Mouse (Mus musculus) limb, embryonic 11.5 days (tissue): ENCODE results near the gene R3hcc1l. TPM values are rescaled to one million over a fixed set of nuclear protein-coding genes. Genes with fewer than 3 reads are reported as not detected.

ENCODE experiments used
- ATAC-seq: fragments of 200-750 bp; cut with Nextera tagmentation; 2 replicates; pipeline ENCODE4 v1.8.0; 2017; ENCODE audit warnings: low read depth; ENCODE audit not compliant: insufficient number of reproducible peaks, low FRiP score, low TSS enrichment
- DNase-seq: peaks from one replicate; pipeline ENCODE4 v3.0.0-alpha.2; 2015; ENCODE audit warnings: low spot score
- H3K27ac ChIP-seq: fragments of 300-500 bp; sonication (generic); replicated peaks from 2 replicates; pipeline ENCODE4 v1.5.1; 2014; ENCODE audit warnings: low read depth, mild to moderate bottlenecking, low read length
- H3K27me3 ChIP-seq: fragments of 300-500 bp; sonication (generic); 2 replicates; pipeline ENCODE4 v1.6.1; 2014; ENCODE audit warnings: mild to moderate bottlenecking, low read length, mixed read lengths; ENCODE audit not compliant: control insufficient read depth, insufficient read depth
- H3K36me3 ChIP-seq: fragments of 300-500 bp; sonication (generic); 2 replicates; pipeline ENCODE4 v1.6.1; 2014; ENCODE audit warnings: mild to moderate bottlenecking, low read length, moderate library complexity, mixed read lengths; ENCODE audit not compliant: control insufficient read depth, insufficient read depth
- H3K4me1 ChIP-seq: fragments of 300-500 bp; sonication (generic); 2 replicates; pipeline ENCODE4 v1.6.1; 2014; ENCODE audit warnings: low read length, mixed read lengths; ENCODE audit not compliant: control insufficient read depth, insufficient read depth
- H3K4me2 ChIP-seq: fragments of 300-500 bp; sonication (generic); 2 replicates; pipeline ENCODE4 v1.6.1; 2014; ENCODE audit warnings: low read depth, mild to moderate bottlenecking, moderate library complexity; ENCODE audit not compliant: severe bottlenecking
- H3K4me3 ChIP-seq: fragments of 300-500 bp; sonication (generic); 2 replicates; pipeline ENCODE4 v1.5.1; 2014; ENCODE audit warnings: low read depth, low read length
- H3K9ac ChIP-seq: fragments of 300-500 bp; sonication (generic); 2 replicates; pipeline ENCODE4 v1.6.1; 2014; ENCODE audit warnings: mild to moderate bottlenecking, low read length
- H3K9me3 ChIP-seq: fragments of 300-500 bp; sonication (generic); 2 replicates; pipeline ENCODE4 v1.6.1; 2016; ENCODE audit warnings: low read length; ENCODE audit not compliant: control insufficient read depth
- WGBS: fragments of 180-500 bp; shearing (Covaris S2); extraction: QIAGEN DNeasy Blood & Tissue Kit; methylation state at CpG from one replicate; pipeline ENCODE4 v1.1.7; 2014; 5-methylcytosine and 5-hydroxymethylcytosine counted together
- polyA plus RNA-seq: library from polyadenylated mRNA; unstranded; fragments of >200 nt; fragmentation: Nextera tagmentation; extraction: Ambion mirVana; gene quantifications from 2 replicates; pipeline ENCODE4 v1.2.1, GENCODE M21; 2014

Gene R3hcc1l
- polyA plus RNA-seq, 1 experiment from 2014 or later, result 24.2 TPM

DNA sequence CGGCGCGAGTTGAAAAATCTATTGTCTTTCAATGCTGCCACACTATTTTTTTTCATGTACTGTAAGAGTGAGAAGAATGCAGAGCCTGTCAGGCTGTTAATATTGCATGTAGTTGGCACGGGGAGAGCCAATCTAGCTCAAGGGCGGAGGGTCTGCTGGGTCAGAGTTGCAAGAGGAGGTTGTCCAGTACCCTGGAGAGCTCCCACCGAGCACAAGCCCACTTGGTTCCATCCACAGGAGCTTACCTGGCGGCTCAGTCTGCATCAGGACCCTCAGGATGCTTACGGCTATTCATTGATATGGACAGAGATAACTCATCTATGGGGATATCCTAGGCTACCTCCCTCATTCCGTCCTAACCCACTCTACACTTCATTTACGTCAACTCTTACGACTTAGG is 118.1 kb downstream of the R3hcc1l start:
- DNase-seq (peak; percentile 84), ATAC-seq (no peak)
- no peaks in the 10 kb centered on the region for H3K27me3 ChIP-seq
- H3K4me3 ChIP-seq, result no peak overlapping the region
- H3K4me1 ChIP-seq, result peaks cover 9% of the 10 kb centered on the region; the same call in 1 of the 2 replicates
- 52% methylated on average over 11 of the region's 11 CpGs for WGBS
- H3K36me3 ChIP-seq, result no peaks in the 10 kb centered on the region
- H3K27ac ChIP-seq, result no peak overlapping the region
- H3K9me3 ChIP-seq, result no peaks in the 10 kb centered on the region
- no peak overlapping the region for H3K4me2 ChIP-seq
- no peak overlapping the region for H3K9ac ChIP-seq

DNA sequence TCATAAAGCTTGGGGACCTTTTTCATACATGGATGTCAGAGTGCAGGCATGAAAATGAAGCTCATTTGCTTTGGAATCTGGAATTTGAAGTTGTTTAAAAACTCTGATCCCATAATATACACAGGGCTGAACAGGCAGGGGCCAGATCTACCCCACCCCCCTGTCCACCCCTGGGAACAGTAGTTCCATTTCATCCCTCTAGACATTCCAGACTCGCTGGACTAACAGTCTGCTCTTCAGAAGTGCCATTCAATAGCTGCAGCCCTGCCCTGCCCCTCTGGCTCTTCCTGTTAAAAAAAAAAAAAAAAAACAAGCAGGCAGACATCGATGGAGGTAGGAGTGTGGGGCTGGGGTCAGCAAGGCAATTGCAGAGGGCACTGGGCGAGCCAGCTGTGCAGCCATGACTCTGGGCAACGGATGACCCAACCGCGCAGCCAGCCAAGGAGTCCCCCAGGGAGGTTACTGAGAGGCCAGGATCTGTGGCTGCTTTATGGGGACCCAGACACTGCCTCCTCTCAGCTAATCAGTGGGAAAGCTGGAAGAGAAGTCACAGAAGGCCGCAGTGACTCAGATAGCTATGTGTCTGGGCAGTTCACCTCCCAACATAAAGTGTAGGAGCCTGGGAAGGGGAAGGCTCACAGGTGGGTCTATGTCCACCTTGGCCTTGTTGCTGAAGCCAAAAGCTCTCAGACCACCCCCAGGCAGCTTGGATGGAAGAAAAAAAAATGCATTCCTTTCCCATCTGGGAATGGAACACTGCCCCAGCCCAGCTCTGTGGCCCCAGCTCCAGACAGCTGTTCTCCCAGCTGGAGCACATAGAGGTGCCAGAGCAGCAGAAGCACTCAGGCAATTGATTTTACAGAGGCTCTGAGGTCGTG is 120.3 kb downstream of the R3hcc1l start:
- no peak overlapping the region for H3K4me2 ChIP-seq
- peaks cover 9% of the 10 kb centered on the region; the same call in 1 of the 2 replicates for H3K4me1 ChIP-seq
- no peak overlapping the region for H3K9ac ChIP-seq
- no peaks in the 10 kb centered on the region for H3K36me3 ChIP-seq
- 37% methylated on average over 8 of the region's 8 CpGs for WGBS
- no peak overlapping the region for H3K4me3 ChIP-seq
- peak overlapping the region; percentile 39; the same call in 1 of the 2 replicates for H3K27ac ChIP-seq
- ATAC-seq (no peak), DNase-seq (peak; percentile 38)
- H3K9me3 ChIP-seq, result no peaks in the 10 kb centered on the region
- no peaks in the 10 kb centered on the region for H3K27me3 ChIP-seq

DNA sequence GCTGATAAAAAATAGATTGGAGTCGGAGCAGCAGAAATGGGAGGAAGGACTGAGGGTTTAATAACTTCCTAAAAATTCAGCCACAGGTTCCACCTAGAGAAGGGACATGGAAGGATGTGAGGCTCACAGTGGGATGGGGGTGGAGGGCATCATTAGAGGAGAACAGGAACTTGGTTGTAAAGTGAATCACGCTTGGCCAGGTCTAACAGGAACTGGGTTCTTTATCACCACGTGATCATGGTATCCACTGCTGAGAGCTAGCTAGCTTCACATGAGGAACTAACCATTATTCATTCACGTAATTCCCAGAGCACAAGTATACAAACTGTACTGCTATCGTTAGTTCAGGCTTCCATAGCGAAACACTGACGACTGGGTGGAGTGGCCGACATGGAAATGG is 121.0 kb downstream of the R3hcc1l start:
- Histone ChIP-seq H3K9ac (no peak overlapping the region), H3K9me3 (no peaks in the 10 kb centered on the region), H3K27ac (peak overlapping the region; percentile 39; the same call in 1 of the 2 replicates), H3K36me3 (no peaks in the 10 kb centered on the region), H3K4me3 (no peak overlapping the region), H3K27me3 (no peaks in the 10 kb centered on the region), H3K4me1 (peaks cover 9% of the 10 kb centered on the region; the same call in 1 of the 2 replicates), H3K4me2 (no peak overlapping the region)
- DNase-seq (no peak), ATAC-seq (no peak)
- WGBS, result 72% methylated on average over 8 of the region's 8 CpGs

- H3K4me2 ChIP-seq, result no peak overlapping the region
- no peaks in the 10 kb centered on the region for H3K9me3 ChIP-seq
- H3K4me3 ChIP-seq, result no peak overlapping the region
- no peak overlapping the region for H3K27ac ChIP-seq
- peaks cover 9% of the 10 kb centered on the region; the same call in 1 of the 2 replicates for H3K4me1 ChIP-seq
- H3K36me3 ChIP-seq, result no peaks in the 10 kb centered on the region
- no peak for DNase-seq
- ATAC-seq, result no peak
- WGBS, result 86% methylated on average over 9 of the region's 9 CpGs
- H3K27me3 ChIP-seq, result no peaks in the 10 kb centered on the region
- H3K9ac ChIP-seq, result no peak overlapping the region
These were observed 121.7 kb downstream of the R3hcc1l start for GRCm38 (mm10) chr19:42640211-42640610.

Other genes with a start within 250 kb of the R3hcc1l start
- 1.2 and 1.7 TPM in 2 replicates for gene Crtac1, start 87.0 kb upstream of the R3hcc1l start, polyA plus RNA-seq
- 0.41 TPM in 1 of 2 replicates, not detected in the other for gene Loxl4, start 94.1 kb downstream of the R3hcc1l start, polyA plus RNA-seq
- gene Pyroxd2, start 234.0 kb downstream of the R3hcc1l start, polyA plus RNA-seq, result 0.71 and 0.88 TPM in 2 replicates